Mouse (Mus musculus) olfactory bulb, adult 2 months (tissue): ENCODE results near the gene Gm11042.

Experiments used
- CTCF ChIP-seq: fragments of 200-500 bp; IDR thresholded peaks from 2 replicates; pipeline ENCODE4 v1.5.1; 2012; ENCODE audit warnings: low read depth, mild to moderate bottlenecking, low read length, moderate library complexity; ENCODE audit not compliant: insufficient read depth
- POLR2A ChIP-seq: fragments of 200-500 bp; IDR thresholded peaks from 2 replicates; pipeline ENCODE4 v1.6.1; 2012; ENCODE audit warnings: mild to moderate bottlenecking, low read depth, low read length, moderate library complexity; ENCODE audit not compliant: insufficient read depth

DNA sequence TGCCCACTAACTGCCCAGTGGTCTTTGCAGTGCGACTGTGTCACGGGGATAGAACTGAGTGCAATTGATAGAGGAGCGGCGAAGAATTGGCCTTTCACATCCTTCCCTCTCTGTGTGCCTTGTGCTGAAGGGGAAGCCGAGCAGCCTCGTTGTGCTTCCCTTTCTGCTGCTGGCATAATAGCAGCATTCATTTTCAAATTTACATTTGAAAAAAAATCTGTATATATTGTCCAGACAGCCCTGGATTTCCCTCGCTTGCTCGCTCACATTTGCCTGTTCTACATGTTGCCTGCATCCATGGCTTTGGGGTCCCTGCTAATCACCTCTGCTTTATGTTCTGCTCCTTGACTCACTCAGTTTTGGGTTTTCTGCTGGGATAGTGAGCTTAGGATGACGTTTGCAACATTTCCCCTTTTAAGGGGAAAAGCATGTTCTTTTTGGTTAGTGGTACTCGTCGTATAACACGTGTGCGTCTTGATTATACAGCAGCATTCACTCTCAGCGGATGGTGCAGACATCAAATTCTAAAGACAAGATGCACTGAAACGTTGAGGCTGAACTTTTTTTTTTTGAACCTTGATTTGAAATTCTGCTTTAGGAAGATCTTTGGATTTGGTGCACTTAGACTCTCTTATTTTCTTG is 47.4 kb downstream of the Gm11042 start:
- TF ChIP-seq CTCF: no peak
- TF ChIP-seq POLR2A: no peak
